Mouse (Mus musculus) embryonic facial prominence, embryonic 10.5 days (tissue): ENCODE measurements around the gene Lsr. TPM values are rescaled to one million over a fixed set of nuclear protein-coding genes. Genes with fewer than 3 reads are reported as not detected.
"Not testable (repeated sequence)": the region's sequence is repeated elsewhere in the genome, so short reads cannot be mapped to it uniquely, and the experiment has no call there.

Experiments used
- DNase-seq: peaks from one replicate; pipeline ENCODE4 v3.0.0-alpha.2; 2017; ENCODE audit warnings: low spot score
- H3K27ac ChIP-seq: fragments of 300-500 bp; sonication (generic); replicated peaks from 2 replicates; pipeline ENCODE4 v1.5.1; 2016; ENCODE audit warnings: mild to moderate bottlenecking
- H3K27me3 ChIP-seq: fragments of 300-500 bp; sonication (generic); replicated peaks from 2 replicates; pipeline ENCODE4 v1.6.1; 2016; ENCODE audit warnings: low read depth, mild to moderate bottlenecking; ENCODE audit not compliant: poor library complexity, severe bottlenecking
- H3K36me3 ChIP-seq: fragments of 300-500 bp; sonication (generic); replicated peaks from 2 replicates; pipeline ENCODE4 v1.6.1; 2016; ENCODE audit warnings: mild to moderate bottlenecking, moderate library complexity
- H3K4me1 ChIP-seq: fragments of 300-500 bp; sonication (generic); 2 replicates; pipeline ENCODE4 v1.6.1; 2016
- H3K4me3 ChIP-seq: fragments of 300-500 bp; sonication (generic); 2 replicates; pipeline ENCODE4 v1.5.1; 2016; ENCODE audit warnings: mild to moderate bottlenecking, moderate library complexity
- H3K9me3 ChIP-seq: fragments of 300-500 bp; sonication (generic); 2 replicates; pipeline ENCODE4 v1.6.1; 2016; ENCODE audit warnings: mild to moderate bottlenecking
- WGBS: fragments of 180-500 bp; shearing (Covaris S2); methylation state at CpG from one replicate; pipeline ENCODE4 v1.1.7; 2016; 5-methylcytosine and 5-hydroxymethylcytosine counted together
- polyA plus RNA-seq: library from polyadenylated mRNA; unstranded; fragments of >200 nt; fragmentation: Nextera tagmentation; extraction: Ambion mirVana; gene quantifications from 2 replicates; pipeline ENCODE4 v1.2.1, GENCODE M21; 2016

Gene Lsr
- polyA plus RNA-seq, 1 experiment from 2014 or later = 33.1 TPM

DNA sequence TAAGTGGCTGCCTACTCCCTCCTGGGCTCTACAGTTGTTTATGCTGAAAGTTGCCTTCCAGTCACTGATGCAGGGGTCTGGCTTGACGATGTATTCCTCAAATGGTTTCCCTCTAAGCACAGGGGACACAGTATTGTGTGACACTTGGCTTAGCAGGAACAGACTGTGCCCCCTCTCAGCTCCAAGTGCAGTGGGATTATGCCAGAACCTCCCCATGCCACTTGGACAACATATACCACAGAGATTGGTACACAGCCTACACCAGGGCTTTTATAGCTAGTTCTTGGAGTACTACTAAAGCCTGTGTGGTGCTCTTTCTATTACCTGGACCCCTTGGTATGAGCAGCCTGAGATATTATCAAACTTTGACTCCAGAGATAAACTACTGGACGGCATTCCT, 28.6 kb downstream of the Lsr start:
- not testable (repeated sequence) for H3K27ac ChIP-seq, H3K4me3 ChIP-seq, H3K9me3 ChIP-seq, DNase-seq, H3K4me1 ChIP-seq, H3K27me3 ChIP-seq
- 74% methylated on average over 2 of the region's 2 CpGs for WGBS
- H3K36me3 ChIP-seq = peaks cover 36% of the 10 kb centered on the region

DNA sequence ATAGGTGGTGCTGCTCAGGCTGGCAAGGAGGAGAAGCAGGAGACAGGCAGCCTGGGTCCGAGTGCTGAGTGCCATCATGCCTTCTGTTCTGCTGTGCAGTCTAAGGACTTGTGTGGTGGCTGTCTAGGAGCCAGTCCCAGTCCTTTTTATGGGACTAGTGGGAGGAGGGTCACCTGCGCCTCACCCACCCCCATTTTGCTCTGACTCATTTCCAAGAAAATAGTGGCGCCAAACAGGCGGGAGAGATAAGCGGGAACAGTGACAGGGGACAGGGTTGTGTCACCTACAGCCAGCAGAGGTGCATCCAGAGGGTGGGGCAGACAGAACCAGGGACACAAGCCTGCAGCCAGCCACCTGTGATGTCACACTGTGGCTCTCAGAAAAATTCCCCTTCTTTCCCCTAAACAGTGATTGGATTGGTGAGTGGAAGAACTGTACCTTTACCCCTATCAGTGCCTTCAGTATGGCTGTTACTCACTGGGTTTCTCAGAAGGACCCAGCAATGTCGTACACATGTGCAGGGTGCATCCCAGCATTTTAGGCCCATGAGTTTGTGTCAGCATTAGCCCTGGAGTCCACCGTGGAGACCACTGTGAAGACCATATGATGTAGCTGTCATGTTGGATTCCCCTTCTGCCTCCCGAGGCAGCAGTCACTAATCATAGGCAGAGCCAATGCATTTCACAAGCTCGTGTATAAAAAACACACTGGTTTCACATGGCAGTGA, 29.2 kb downstream of the Lsr start, which contains the start of gene Hamp:
Gene Hamp (minus strand): TSS at position 124 of the 727 bp plus-strand sequence.
- H3K27me3 ChIP-seq = no peaks in the 10 kb centered on the region
- DNase-seq = no peak
- H3K36me3 ChIP-seq = peaks cover 30% of the 10 kb centered on the region
- no peak within 1 kb of the TSS for H3K4me3 ChIP-seq
- WGBS = 69% methylated on average over 9 of the region's 9 CpGs
- H3K9me3 ChIP-seq = no peaks in the 10 kb centered on the region
- H3K27ac ChIP-seq = no peak within 1 kb of the TSS
- no peaks in the 10 kb centered on the region for H3K4me1 ChIP-seq

DNA sequence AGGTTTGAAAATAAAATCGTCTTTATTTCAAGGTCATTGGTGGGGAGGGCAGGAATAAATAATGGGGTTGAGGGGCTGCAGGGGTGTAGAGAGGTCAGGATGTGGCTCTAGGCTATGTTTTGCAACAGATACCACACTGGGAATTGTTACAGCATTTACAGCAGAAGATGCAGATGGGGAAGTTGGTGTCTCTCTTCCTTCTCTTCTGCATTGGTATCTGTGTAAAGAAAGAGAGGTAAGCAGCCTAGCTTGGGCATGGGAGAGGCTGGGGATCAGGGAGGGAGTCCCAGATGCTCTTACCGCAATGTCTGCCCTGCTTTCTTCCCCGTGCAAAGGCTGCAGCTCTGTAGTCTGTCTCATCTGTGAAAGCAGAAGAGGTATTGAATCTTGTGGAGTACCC, 30.9 kb downstream of the Lsr start:
- not testable (repeated sequence) for DNase-seq, H3K4me1 ChIP-seq

DNA sequence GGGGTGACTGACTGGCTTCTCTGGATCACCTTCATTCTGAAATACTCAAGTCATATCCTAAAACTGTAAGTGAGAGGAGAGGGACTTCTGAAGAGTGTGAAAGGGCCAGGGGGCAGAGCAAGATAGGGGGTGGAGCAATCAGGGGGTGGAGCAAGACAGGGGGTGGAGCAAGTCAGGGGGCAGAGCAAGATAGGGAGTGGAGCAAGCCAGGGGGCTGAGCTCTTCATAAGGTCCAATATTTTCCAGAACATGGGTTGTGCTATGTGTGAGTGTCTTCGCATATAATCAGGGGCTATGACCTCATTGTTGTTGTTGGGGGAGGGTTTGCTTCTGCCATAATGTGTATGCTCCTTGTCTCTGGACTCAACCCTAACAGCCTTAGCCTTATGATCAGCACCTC, 33.2 kb downstream of the Lsr start:
- not testable (repeated sequence) for H3K27ac ChIP-seq, H3K4me3 ChIP-seq, H3K27me3 ChIP-seq, H3K9me3 ChIP-seq, H3K36me3 ChIP-seq, H3K4me1 ChIP-seq, DNase-seq
- WGBS = 91% methylated on average over 1 of the region's 1 CpGs

More for the DNA sequence above, 30.9 kb downstream of the Lsr start:
- H3K4me3 ChIP-seq, H3K9me3 ChIP-seq, H3K27me3 ChIP-seq, H3K27ac ChIP-seq: not testable (repeated sequence)
- 48% methylated on average over 3 of the region's 3 CpGs for WGBS
- H3K36me3 ChIP-seq = peaks cover 19% of the 10 kb centered on the region

DNA sequence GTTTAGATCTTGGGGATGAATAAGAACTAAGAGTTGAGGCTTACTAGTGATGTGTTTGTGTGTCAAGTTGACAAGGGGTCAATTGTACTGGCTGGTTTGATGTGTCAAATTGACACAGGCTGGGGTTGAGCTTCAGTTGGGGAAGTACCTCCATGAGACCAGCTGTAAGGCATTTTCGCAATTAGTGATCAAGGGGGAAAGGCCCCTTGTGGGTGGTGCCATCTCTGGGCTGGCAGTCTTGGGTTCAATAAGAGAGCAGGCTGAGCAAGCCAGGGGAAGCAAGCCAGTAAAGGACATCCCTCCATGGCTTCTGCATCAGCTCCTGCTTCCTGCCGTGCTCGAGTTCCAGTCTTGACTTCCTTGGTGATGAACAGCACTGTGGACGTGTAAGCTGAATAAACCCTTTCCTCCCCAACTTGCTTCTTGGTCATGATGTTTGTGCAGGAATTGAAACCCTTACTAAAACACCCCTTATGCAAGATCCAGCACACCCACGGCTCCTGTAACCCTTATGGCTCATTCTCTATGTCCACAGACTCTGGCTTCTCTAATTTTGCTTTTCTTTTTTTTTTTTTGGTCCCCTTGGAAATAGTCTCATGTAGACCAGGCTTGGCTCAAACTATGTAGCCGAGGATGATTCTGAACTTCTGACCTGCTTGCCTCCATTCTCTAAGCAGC, 37.7 kb downstream of the Lsr start:
- H3K27me3 ChIP-seq, H3K9me3 ChIP-seq, H3K27ac ChIP-seq, H3K4me3 ChIP-seq, H3K36me3 ChIP-seq, H3K4me1 ChIP-seq, DNase-seq: not testable (repeated sequence)
- WGBS = 67% methylated on average over 6 of the region's 6 CpGs

DNA sequence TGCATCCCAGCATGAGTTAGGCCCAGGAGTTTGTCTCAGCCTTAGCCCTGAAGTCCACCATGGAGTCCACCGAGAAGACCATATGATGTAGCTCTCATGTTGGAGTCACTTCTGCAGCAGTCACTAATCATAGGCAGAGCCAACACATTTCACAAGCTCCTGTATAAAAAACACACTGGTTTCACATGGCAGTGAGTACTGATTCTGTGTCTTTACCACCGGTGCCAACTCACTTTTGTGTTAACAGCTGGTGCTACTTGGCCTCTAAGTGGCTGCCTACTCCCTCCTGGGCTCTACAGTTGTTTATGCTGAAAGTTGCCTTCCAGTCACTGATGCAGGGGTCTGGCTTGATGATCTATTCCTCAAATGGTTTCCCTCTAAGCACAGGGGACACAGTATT, 48.7 kb downstream of the Lsr start, which contains the start of gene Hamp2:
Gene Hamp2 (minus strand): TSS at position 101 of the 400 bp plus-strand sequence.
- H3K36me3 ChIP-seq, DNase-seq, H3K4me3 ChIP-seq, H3K9me3 ChIP-seq, H3K4me1 ChIP-seq, H3K27me3 ChIP-seq, H3K27ac ChIP-seq: not testable (repeated sequence)
- WGBS = 79% methylated on average over 2 of the region's 2 CpGs

DNA sequence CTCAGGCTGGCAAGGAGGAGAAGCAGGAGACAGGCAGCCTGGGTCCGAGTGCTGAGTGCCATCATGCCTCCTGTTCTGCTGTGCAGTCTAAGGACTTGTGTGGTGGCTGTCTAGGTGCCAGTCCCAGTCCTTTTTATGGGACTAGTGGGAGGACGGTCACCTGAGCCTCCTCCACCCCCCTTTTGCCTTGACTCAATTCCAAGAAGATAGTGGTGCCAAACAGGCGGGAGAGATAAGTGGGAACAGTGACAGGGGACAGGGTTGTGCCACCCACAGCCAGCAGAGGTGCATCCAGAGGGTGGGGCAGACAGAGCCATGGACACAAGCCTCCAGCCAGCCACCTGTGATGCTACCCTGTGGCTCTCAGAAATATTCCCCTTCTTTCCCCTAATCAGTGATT, 49.2 kb downstream of the Lsr start:
- 62% methylated on average over 3 of the region's 3 CpGs for WGBS

DNA sequence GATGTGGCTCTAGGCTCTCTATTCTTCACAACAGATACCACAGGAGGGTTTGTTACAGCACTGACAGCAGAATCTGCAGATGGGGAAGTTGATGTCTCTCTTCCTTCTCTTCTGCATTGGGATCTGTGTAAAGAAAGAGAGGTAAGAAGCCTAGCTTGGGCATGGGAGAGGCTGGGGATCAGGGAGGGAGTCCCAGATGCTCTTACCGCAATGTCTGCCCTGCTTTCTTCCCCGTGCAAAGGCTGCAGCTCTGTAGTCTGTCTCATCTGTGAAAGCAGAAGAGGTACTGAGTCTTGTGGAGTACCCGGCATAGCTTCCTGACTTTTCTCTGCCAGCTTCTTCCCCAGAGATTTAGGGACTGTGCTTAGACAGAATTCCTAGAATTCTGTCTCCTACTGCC, 50.8 kb downstream of the Lsr start:
- not testable (repeated sequence) for H3K27me3 ChIP-seq, DNase-seq, H3K9me3 ChIP-seq, H3K27ac ChIP-seq, H3K4me1 ChIP-seq, H3K4me3 ChIP-seq, H3K36me3 ChIP-seq
- WGBS = 35% methylated on average over 3 of the region's 3 CpGs

More for the DNA sequence above, 49.2 kb downstream of the Lsr start:
- Histone ChIP-seq H3K4me3 (no peak overlapping the region), H3K36me3 (no peaks in the 10 kb centered on the region), H3K27me3 (no peaks in the 10 kb centered on the region), H3K9me3 (no peaks in the 10 kb centered on the region), H3K27ac (no peak overlapping the region), H3K4me1 (no peaks in the 10 kb centered on the region)
- no peak for DNase-seq

DNA sequence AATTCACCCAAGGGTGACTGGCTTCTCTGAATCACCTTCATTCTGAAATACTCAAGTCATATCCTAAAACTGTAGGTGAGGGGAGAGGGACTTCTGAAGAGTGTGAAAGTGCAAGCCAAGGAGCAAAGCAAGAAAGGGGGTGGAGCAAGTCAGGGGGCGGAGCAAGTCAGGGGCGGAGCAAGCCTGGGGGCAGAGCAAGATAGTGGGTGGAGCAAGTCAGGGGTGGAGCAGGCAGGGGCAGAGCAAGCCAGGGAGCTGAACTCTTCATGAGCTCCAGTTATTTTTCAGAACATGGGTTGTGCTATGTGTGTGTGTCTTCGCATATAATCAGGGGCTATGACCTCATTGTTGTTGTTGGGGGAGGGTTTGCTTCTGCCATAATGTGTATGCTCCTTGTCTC, 53.0 kb downstream of the Lsr start:
- no peaks in the 10 kb centered on the region for H3K27me3 ChIP-seq
- no peaks in the 10 kb centered on the region for H3K36me3 ChIP-seq
- no peak overlapping the region for H3K27ac ChIP-seq
- no peak for DNase-seq
- no peak overlapping the region for H3K4me3 ChIP-seq
- 67% methylated on average over 3 of the region's 3 CpGs for WGBS
- peaks cover 9% of the 10 kb centered on the region for H3K4me1 ChIP-seq
- H3K9me3 ChIP-seq = no peaks in the 10 kb centered on the region

DNA sequence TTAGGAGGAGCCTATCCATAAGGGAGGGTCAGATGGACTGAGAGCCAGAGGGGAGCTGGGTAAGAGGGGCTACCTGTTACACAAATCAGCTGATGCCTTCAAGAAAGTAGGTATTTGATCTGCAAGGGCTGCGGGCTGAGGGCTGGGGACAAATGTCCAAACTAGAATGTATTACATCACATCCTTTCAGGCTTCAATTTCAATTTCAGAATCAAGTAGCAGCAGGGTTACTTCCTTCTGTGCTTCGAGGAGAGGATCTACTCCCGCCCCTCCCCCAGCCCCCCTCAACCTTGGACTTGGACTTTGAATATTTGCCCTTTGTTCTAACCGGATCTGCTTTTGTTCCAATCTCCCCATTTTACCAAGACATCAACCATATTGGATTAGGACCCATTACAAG, 56.0 kb downstream of the Lsr start:
- peaks cover 15% of the 10 kb centered on the region for H3K4me1 ChIP-seq
- H3K27me3 ChIP-seq = no peaks in the 10 kb centered on the region
- no peak for DNase-seq
- H3K27ac ChIP-seq = no peak overlapping the region
- no peaks in the 10 kb centered on the region for H3K36me3 ChIP-seq
- no peak overlapping the region for H3K4me3 ChIP-seq
- no peaks in the 10 kb centered on the region for H3K9me3 ChIP-seq
- WGBS = 58% methylated on average over 4 of the region's 4 CpGs

DNA sequence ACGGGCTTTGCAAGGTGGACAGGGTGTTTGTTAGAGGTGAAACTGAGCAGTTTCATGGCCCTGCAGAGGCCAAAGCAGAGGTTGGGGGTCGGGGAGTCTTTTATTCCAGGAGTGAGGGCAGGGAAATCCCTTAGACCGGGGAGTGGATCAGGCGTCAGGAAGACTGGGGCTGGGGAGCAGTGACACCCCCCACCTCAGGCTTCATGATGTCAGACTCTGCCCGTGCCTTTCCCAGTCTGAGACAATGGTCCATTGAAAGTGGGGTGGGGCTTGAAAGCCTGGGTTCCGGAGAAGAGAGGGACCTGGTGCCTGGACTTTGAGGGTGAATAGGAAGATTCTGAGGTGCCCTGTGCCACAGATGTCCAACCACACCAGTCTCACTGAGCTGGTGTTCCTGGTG, 56.6 kb downstream of the Lsr start:
- Histone ChIP-seq H3K27ac (no peak overlapping the region), H3K4me1 (peaks cover 15% of the 10 kb centered on the region), H3K9me3 (no peaks in the 10 kb centered on the region), H3K36me3 (no peaks in the 10 kb centered on the region), H3K4me3 (no peak overlapping the region), H3K27me3 (no peaks in the 10 kb centered on the region)
- WGBS = 24% methylated on average over 6 of the region's 6 CpGs
- no peak for DNase-seq

DNA sequence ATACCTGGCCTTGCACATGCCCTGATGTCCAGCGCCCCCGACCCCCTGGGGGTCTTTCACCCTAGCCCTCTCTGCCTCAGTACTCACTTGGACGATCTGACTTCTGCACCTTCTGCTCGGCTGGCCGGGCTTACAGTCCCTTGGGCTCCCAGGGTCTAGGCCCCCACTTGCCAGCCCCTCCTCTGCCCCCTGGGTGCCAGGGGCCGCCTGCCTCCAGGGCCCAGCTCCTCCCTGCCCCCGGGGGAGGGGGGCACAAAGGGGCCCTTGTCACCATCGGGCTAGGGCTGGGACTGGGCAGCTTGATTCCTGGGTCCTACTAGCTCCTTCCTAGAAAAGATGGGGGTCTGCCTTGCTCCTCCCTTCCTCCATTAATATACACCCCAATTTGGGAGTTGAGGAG, 58.5 kb downstream of the Lsr start, which contains the start of gene Mag:
Gene Mag (minus strand): TSS at position 142 of the 400 bp plus-strand sequence.
- H3K36me3 ChIP-seq = no peaks in the 10 kb centered on the region
- no peaks in the 10 kb centered on the region for H3K27me3 ChIP-seq
- DNase-seq = no peak
- no peaks in the 10 kb centered on the region for H3K9me3 ChIP-seq
- H3K27ac ChIP-seq = no peak within 1 kb of the TSS
- no peak within 1 kb of the TSS for H3K4me3 ChIP-seq
- WGBS = 74% methylated on average over 8 of the region's 8 CpGs
- peaks cover 15% of the 10 kb centered on the region for H3K4me1 ChIP-seq

DNA sequence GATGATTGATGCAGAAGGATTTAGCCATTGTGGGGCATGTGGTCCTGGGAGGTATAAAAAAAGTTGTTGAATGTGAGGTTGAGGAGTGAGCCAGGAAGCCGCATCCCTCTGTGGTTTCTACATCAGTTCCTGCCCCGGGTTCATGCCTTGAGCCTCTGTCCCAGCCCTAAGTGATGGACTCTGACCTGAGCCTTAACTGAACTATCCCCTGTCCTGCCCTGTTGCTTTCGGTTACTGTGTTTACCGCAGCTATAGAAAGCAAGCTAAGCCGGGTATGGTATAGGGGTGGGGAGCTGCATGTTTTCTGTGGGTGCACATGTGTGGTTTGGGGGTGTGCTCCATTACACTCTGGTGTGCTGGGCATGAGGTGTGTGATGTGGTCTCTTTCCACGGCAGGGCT, 63.5 kb downstream of the Lsr start:
- H3K27me3 ChIP-seq = peaks cover 9% of the 10 kb centered on the region
- peaks cover 21% of the 10 kb centered on the region for H3K4me1 ChIP-seq
- H3K9me3 ChIP-seq = no peaks in the 10 kb centered on the region
- no peak overlapping the region for H3K4me3 ChIP-seq
- no peak for DNase-seq
- no peaks in the 10 kb centered on the region for H3K36me3 ChIP-seq
- no peak overlapping the region for H3K27ac ChIP-seq
- WGBS = 81% methylated on average over 6 of the region's 6 CpGs
